Mouse (Mus musculus) frontal cortex, adult (tissue): ENCODE measurements at regions not wholly inside any gene's neighbourhood (a gene's known extent, or its start where the extent isn't known, plus 50 kb on each side); places are given as distances from the start of the nearest gene placed in this dataset.

Experiments used
- ATAC-seq: cut with Nextera tagmentation; 2 replicates; pipeline ENCODE4 v1.9.2; 2017; ENCODE audit warnings: mild to moderate bottlenecking, moderate library complexity, mixed read lengths; ENCODE audit not compliant: low TSS enrichment

DNA sequence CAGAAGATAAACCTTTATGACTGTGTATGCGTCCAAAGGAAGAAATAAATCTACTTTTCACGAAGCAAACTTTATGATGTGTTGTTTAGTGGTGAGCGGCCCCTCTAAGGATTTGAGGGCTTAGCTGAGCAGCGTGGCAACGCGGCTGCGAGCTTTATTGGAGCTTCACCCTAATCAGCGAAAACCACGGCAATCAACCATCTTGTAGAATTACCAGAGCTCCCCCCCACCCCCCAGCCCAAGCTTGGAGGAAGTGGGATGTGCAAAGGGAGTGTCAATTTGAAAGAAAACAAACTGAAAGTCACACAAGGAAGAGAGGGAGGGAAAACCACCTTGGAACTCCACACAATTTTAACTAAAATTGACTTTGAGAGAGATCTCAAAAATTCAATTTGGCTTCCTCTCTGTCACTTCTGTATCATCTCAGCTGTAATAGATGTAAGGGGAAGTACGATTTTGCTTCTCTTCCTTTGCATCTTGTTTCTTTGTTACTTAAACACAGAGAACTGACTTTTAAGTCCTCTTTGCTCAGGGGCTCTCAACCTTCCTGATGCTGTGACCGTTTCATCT, 229.1 kb upstream of the Satb1 start:
- no peak for ATAC-seq

GRCm38 (mm10) chr17:52036479-52036878, 203.4 kb upstream of the Satb1 start:
- ATAC-seq = no peak

- ATAC-seq = no peak
Observed at GRCm38 (mm10) chr17:52031079-52031478, 198.0 kb upstream of the Satb1 start.

GRCm38 (mm10) chr17:51986920-51987319, 153.8 kb upstream of the Satb1 start:
- no peak for ATAC-seq

- ATAC-seq = peak; percentile 79
Observed at GRCm38 (mm10) chr17:51986212-51986611, 153.1 kb upstream of the Satb1 start.

DNA sequence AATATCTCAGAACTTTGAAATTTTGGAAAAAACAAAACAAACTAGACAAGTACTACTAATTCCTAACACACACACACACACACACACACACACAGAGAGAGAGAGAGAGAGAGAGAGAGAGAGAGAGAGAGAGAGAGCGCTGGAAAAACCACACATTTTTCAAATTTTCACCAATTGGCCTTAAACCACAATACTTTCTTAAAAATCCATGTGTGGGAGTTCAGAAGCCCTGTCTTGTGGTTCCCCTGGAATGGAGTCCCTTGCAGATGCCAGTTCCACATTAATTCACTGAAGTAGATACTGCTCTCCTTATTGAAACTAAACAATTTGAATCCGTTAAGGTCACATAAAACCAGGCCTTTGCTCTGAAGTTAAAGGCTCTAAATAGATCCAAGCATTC, 146.0 kb upstream of the Satb1 start:
- ATAC-seq = no peak; the same call in 1 of the 2 replicates

- no peak for ATAC-seq
Observed at GRCm38 (mm10) chr17:51971444-51971843, 138.4 kb upstream of the Satb1 start.

GRCm38 (mm10) chr17:51966573-51967284, 133.6 kb upstream of the Satb1 start:
- no peak for ATAC-seq

DNA sequence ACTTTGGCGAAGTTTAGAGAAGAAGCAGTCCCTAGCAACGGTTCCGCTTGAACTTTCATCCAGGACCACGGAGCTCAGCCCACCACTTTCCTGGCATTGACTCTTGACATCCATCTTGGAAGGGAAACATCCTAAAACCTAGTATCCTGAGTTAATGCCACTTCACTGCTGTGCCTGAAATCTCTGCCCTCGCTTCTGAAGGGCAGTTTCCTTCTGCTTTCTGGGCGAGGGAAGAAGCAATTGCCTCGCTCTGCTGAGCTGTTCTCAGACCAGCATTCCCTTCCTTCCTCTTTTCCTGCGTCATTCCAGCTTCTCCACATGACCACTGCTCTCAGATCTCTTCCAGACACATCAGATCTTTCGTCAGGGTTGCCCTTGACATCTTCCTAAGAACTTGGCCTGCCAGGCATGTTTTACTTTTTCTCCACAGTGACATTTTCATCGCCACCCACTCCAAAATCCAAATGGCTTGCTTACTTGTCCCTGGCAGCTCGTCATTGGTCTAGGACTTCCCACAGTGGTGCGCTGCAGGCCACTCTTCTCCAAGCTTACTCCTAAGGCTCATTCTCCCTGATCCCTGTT, 129.5 kb upstream of the Satb1 start:
- peak; percentile 55; the same call in 1 of the 2 replicates for ATAC-seq

- peak; percentile 92 for ATAC-seq
Observed at GRCm38 (mm10) chr17:51961337-51961736, 128.2 kb upstream of the Satb1 start.

DNA sequence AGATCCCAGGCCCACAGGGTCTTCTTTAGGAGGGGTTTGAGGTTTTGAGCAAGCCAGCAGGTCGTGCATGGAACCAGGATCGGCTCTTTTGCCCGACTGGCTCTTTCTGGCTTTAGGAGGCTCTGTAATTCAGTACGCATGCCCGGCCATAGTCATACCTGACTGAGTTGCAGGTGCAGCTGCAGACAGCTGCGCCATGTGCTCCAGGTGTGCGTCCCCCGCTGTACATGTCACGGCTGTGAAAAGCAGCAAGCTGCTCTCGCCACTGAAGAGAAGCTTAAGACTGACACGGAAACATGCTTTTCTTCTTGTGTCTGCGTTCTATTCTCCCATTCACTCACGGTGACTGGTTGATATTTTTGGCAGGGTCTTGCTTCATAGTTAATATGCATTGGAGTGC, 123.2 kb upstream of the Satb1 start:
- no peak for ATAC-seq

- ATAC-seq = no peak
Observed at GRCm38 (mm10) chr17:51937707-51938106, 104.6 kb upstream of the Satb1 start.

GRCm38 (mm10) chr17:51936071-51936470, 103.0 kb upstream of the Satb1 start:
- ATAC-seq = no peak

DNA sequence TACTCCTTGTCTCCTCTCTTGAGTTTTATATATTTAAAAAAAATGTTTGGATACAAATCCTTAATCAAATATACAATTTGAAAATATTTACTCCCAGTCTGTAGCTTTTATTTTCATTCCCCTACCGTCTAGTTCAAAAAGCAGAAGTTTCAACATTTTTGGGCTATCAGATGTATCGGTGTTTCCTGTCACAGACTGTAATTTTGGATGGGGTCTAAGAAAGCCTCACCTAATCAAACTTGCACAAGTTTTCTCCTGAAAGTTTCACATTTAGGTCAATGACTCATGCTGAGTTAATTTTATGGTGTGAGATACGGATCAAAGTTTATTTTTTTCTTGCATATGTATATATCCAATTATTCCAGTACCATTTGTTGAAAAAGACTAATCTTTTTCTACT, 93.3 kb upstream of the Satb1 start:
- no peak for ATAC-seq

DNA sequence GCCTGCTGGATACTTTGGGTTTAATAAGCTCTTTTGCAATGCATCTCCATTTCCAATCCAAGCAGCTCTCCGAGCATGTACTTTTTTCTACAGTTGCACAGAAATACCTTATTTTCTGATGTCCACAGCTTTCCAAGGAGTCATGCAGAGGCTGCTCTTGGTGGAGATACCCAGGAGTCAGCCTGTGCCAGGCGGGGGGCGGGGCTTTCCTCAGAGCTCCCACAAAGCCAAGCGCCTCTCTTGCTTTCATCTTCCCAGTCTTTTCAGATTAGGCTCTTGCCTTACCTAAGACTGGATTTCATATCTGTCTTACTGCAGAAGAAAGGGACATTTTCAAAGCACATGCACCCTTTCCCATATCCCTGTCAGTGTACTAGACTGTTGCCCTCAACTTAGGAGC, 73.9 kb upstream of the Satb1 start:
- ATAC-seq = no peak

- ATAC-seq = no peak
Observed at GRCm38 (mm10) chr17:51906418-51906817, 73.3 kb upstream of the Satb1 start.

GRCm38 (mm10) chr17:51903885-51904284, 70.8 kb upstream of the Satb1 start:
- ATAC-seq = no peak

GRCm38 (mm10) chr17:51899376-51899775, 66.3 kb upstream of the Satb1 start:
- ATAC-seq = no peak

DNA sequence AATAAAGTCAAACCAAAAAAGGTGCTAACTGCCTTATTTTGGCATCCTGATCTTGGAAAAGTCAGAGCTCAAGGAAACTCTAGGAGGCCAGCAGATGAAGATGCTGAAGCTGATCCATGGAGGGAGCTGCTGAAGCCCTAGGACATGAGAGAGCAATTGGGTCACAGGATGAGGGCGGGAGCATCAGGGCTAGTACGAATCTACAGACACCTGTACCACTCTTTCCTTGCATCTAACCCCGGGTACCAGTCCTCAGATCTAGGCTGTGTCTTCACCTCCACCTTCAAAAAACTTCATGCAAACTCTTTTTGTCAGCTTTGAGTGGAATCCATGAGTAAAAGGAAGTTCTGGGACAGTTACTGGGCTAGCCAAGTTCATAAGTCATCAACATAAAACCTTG, 63.1 kb upstream of the Satb1 start:
- no peak for ATAC-seq

DNA sequence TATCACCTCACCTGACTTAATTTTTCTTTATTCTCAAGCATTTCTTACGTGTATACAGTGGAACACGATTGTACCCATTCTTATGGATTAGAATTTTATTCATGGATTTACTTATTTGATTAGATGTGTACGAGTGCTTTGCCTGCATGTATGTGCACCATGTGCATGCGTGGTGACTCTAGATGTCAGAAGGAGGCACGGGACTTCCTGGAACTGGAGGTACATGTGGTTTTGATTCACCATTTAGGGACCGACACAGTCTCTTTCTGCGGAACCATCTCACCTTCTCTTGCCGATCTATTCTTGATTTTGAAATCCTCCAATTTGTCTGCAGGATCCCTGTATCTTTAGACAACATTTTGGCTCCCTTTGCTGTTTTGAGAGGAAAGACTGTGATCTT, 61.2 kb upstream of the Satb1 start:
- no peak for ATAC-seq

- no peak for ATAC-seq
Observed at GRCm38 (mm10) chr17:51892856-51893255, 59.8 kb upstream of the Satb1 start.

DNA sequence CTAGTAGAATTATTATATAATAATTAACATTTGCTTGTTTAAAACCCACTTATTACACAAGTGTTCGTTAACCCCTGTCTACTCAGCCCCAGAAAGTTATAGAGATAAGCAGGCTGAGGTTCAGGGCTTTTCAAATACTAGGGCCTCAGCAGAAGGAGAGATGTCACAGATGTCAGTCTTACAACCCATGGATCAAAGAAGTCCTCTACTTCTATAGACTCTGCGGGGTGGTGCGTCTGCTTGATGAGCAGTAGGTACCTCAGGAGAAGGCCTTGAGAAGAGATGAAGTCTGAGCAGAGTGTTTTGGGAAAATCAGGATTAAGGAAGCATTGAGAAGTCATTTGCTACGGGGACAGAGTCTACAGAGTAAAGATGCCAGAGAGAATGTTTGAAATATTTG, 59.1 kb upstream of the Satb1 start:
- no peak for ATAC-seq
